ENCODE assay signal across 8 mouse cellular contexts in genomic region chr5:113855696-113856095, GRCm38 (mm10). TPM values are rescaled to one million over a fixed set of nuclear protein-coding genes. Genes with fewer than 3 reads are reported as not detected.
DNase-seq lines count a peak whose midpoint lies in the region; ATAC-seq lines count a peak whose summit lies in the region.

No protein-coding gene starts in this region.

- H3K27ac ChIP-seq in forebrain, embryonic 10.5 days: peak overlapping the region; percentile 69
- H3K27ac ChIP-seq in hindbrain, embryonic 16.5 days (ENCODE audit: low read depth, low read length): peak overlapping the region; percentile 16; the same call in 1 of the 2 replicates
- peak overlapping the region; percentile 77 for H3K27ac ChIP-seq in midbrain, embryonic 12.5 days (replicated peaks)

- H3K36me3 ChIP-seq in forebrain, embryonic 10.5 days (replicated peaks): peaks cover 67% of the 10 kb centered on the region
- H3K36me3 ChIP-seq in hindbrain, embryonic 16.5 days (ENCODE audit: control insufficient read depth, insufficient read depth, low read length): peaks cover 9% of the 10 kb centered on the region
- peaks cover 18% of the 10 kb centered on the region for H3K36me3 ChIP-seq in midbrain, embryonic 12.5 days

- H3K4me2 ChIP-seq in hindbrain, embryonic 16.5 days (ENCODE audit: low read length): no peak overlapping the region
- no peak overlapping the region for H3K4me2 ChIP-seq in midbrain, embryonic 12.5 days (replicated peaks)

- no peaks in the 10 kb centered on the region for H3K27me3 ChIP-seq in forebrain, embryonic 10.5 days (ENCODE audit: poor library complexity, severe bottlenecking)
- H3K27me3 ChIP-seq in hindbrain, embryonic 16.5 days (replicated peaks; ENCODE audit: control insufficient read depth, insufficient read depth, low read length): no peaks in the 10 kb centered on the region
- no peaks in the 10 kb centered on the region for H3K27me3 ChIP-seq in midbrain, embryonic 12.5 days

- peak; percentile 52; the same call in 1 of the 2 replicates for ATAC-seq in hindbrain, embryonic 16.5 days
- 0 out of 2 replicates have a peak, but pooled peaks have one; percentile 50 for ATAC-seq in midbrain, embryonic 12.5 days (ENCODE audit: low FRiP score, low read depth)
- ATAC-seq in erythroblast, adult 5-6 weeks (replicated peaks; ENCODE audit: low FRiP score, poor library complexity, severe bottlenecking): no peak
- ATAC-seq in inflammation-experienced regulatory T-cells, adult 6 months: no peak

- 55% methylated on average over 3 of the region's 3 CpGs for WGBS in forebrain, embryonic 10.5 days
- 19% methylated on average over 3 of the region's 3 CpGs for WGBS in hindbrain, embryonic 16.5 days
- 53% methylated on average over 3 of the region's 3 CpGs for WGBS in midbrain, embryonic 12.5 days

- peaks cover 44% of the 10 kb centered on the region for H3K4me1 ChIP-seq in forebrain, embryonic 10.5 days
- H3K4me1 ChIP-seq in hindbrain, embryonic 16.5 days (ENCODE audit: control insufficient read depth, insufficient read depth, low read depth, low read length): peaks cover 21% of the 10 kb centered on the region
- peaks cover 37% of the 10 kb centered on the region for H3K4me1 ChIP-seq in midbrain, embryonic 12.5 days

- peak; percentile 50 to 62 for DNase-seq in cerebellum, postnatal 10 days
- no peak for DNase-seq in cerebellum, postnatal 25 days
- DNase-seq in forebrain, embryonic 10.5 days (ENCODE audit: extremely low spot score, low spot score): no peak
- no peak for DNase-seq in layer of hippocampus, adult 9-10 months (ENCODE audit: low spot score)

- no peaks in the 10 kb centered on the region for H3K9me3 ChIP-seq in forebrain, embryonic 10.5 days
- H3K9me3 ChIP-seq in hindbrain, embryonic 16.5 days (ENCODE audit: control insufficient read depth, low read length): no peaks in the 10 kb centered on the region
- H3K9me3 ChIP-seq in midbrain, embryonic 12.5 days: no peaks in the 10 kb centered on the region

- H3K9ac ChIP-seq in hindbrain, embryonic 16.5 days (ENCODE audit: low read depth, low read length): 0 out of 2 replicates have a peak overlapping the region, but pooled peaks have one; percentile 13
- no peak overlapping the region for H3K9ac ChIP-seq in midbrain, embryonic 12.5 days (replicated peaks)

- H3K4me3 ChIP-seq in forebrain, embryonic 10.5 days: no peak overlapping the region
- no peak overlapping the region for H3K4me3 ChIP-seq in hindbrain, embryonic 16.5 days (ENCODE audit: low read length)
- H3K4me3 ChIP-seq in midbrain, embryonic 12.5 days: no peak overlapping the region

RNA-seq across cellular contexts. Expression of gene Selplg, which starts 23.3 kb away (rescaled TPM):
- 0.74 and 0.82 TPM in 2 replicates for polyA plus RNA-seq in forebrain, embryonic 10.5 days (2016; fragmentation: Nextera tagmentation; extraction: Ambion mirVana)
- polyA plus RNA-seq in hindbrain, embryonic 16.5 days (2015; fragmentation: Nextera tagmentation; extraction: Ambion mirVana): 1.9 and 2.5 TPM in 2 replicates
- 1.1 and 1.4 TPM in 2 replicates for polyA plus RNA-seq in midbrain, embryonic 12.5 days (2016; fragmentation: Nextera tagmentation; extraction: Ambion mirVana)
- 85.1 and 133 TPM in 2 replicates for total RNA-seq in erythroblast, adult 5-6 weeks (2015; ENCODE audit: low replicate concordance)
- total RNA-seq in erythroblast, adult 5-6 weeks (2017; ENCODE audit: low replicate concordance): 30.2 and 34.8 TPM in 2 replicates
- 100 to 1,000 TPM; 457 to 620 (median 469) TPM for polyA plus RNA-seq in inflammation-experienced regulatory T-cells, adult 6 months (2017; shearing (Covaris generic))

RNA-seq across cellular contexts. Expression of gene Coro1c, which starts 52.9 kb away (rescaled TPM):
- polyA plus RNA-seq in forebrain, embryonic 10.5 days (2016; fragmentation: Nextera tagmentation; extraction: Ambion mirVana): 209 and 210 TPM in 2 replicates
- polyA plus RNA-seq in hindbrain, embryonic 16.5 days (2015; fragmentation: Nextera tagmentation; extraction: Ambion mirVana): 176 and 191 TPM in 2 replicates
- polyA plus RNA-seq in midbrain, embryonic 12.5 days (2016; fragmentation: Nextera tagmentation; extraction: Ambion mirVana): 227 and 244 TPM in 2 replicates
- total RNA-seq in erythroblast, adult 5-6 weeks (2015; ENCODE audit: low replicate concordance): 23.2 and 30.9 TPM in 2 replicates
- total RNA-seq in erythroblast, adult 5-6 weeks (2017; ENCODE audit: low replicate concordance): 20.5 and 26.8 TPM in 2 replicates
- 10 to 100 TPM; 46.6 to 88.2 (median 57.2) TPM for polyA plus RNA-seq in inflammation-experienced regulatory T-cells, adult 6 months (2017; shearing (Covaris generic))

RNA-seq across cellular contexts. Expression of gene Tmem119, which starts 55.4 kb away (rescaled TPM):
- polyA plus RNA-seq in forebrain, embryonic 10.5 days (2016; fragmentation: Nextera tagmentation; extraction: Ambion mirVana): 28.8 and 36.2 TPM in 2 replicates
- polyA plus RNA-seq in hindbrain, embryonic 16.5 days (2015; fragmentation: Nextera tagmentation; extraction: Ambion mirVana): 7.9 and 10.4 TPM in 2 replicates
- polyA plus RNA-seq in midbrain, embryonic 12.5 days (2016; fragmentation: Nextera tagmentation; extraction: Ambion mirVana): 19.1 and 26.4 TPM in 2 replicates
- 2.7 TPM in 1 of 2 replicates, not detected in the other for total RNA-seq in erythroblast, adult 5-6 weeks (2015; ENCODE audit: low replicate concordance)
- 1.1 TPM in 1 of 2 replicates, not detected in the other for total RNA-seq in erythroblast, adult 5-6 weeks (2017; ENCODE audit: low replicate concordance)
- not detected for polyA plus RNA-seq in inflammation-experienced regulatory T-cells, adult 6 months (2017; shearing (Covaris generic))

Comparison
In these comparisons a context has a peak if more than half of its experiments do, and no peak if none do; other contexts are left out.
1. DNase-seq: peak in cerebellum, postnatal 10 days (2 of 2); none in cerebellum, postnatal 25 days (0 of 2), forebrain, embryonic 10.5 days (single experiment) and layer of hippocampus, adult 9-10 months (single experiment).
2. H3K27ac ChIP-seq: peak in every context shown above with its lines; median percentile 77 in midbrain, embryonic 12.5 days; 69 in forebrain, embryonic 10.5 days; 16 in hindbrain, embryonic 16.5 days.
3. ATAC-seq: peak in hindbrain, embryonic 16.5 days (single experiment) and midbrain, embryonic 12.5 days (single experiment); none in erythroblast, adult 5-6 weeks (single experiment) and inflammation-experienced regulatory T-cells, adult 6 months (single experiment).
4. RNA of gene Selplg, which starts 23.3 kb away (polyA plus RNA-seq): 457 to 620 TPM in inflammation-experienced regulatory T-cells, adult 6 months; 1.9 to 2.5 TPM in hindbrain, embryonic 16.5 days, 1.1 to 1.4 TPM in midbrain, embryonic 12.5 days and 0.74 to 0.82 TPM in forebrain, embryonic 10.5 days; every median in the first group is over 100 times any median in the second.